Mouse (Mus musculus) thymus, postnatal 10 days (tissue): ENCODE measurements around the gene Trim62.

Experiments used
- DNase-seq, 2 experiments: peaks; one replicate each; pipeline ENCODE4 v3.0.0; 2021; ENCODE audit warnings: low spot score in 2 of 2

Trim62 gene

GRCm38 (mm10) chr4:128958849-128959248 is 75.5 kb downstream of the Trim62 start:
- no peak for DNase-seq

- no peak for DNase-seq
Observed at GRCm38 (mm10) chr4:128959676-128960075, 76.3 kb downstream of the Trim62 start.
